Mouse (Mus musculus) skeletal muscle tissue, adult 2 months (tissue): Measurements from ENCODE around the gene Axdnd1.
"Not testable (repeated sequence)": the region's sequence is repeated elsewhere in the genome, so short reads cannot be mapped to it uniquely, and the experiment has no call there.

Experiments used
- DNase-seq: peaks from one replicate; pipeline ENCODE4 v3.0.0-alpha.2; 2012; ENCODE audit warnings: low read depth, low spot score

The Axdnd1 gene

DNA sequence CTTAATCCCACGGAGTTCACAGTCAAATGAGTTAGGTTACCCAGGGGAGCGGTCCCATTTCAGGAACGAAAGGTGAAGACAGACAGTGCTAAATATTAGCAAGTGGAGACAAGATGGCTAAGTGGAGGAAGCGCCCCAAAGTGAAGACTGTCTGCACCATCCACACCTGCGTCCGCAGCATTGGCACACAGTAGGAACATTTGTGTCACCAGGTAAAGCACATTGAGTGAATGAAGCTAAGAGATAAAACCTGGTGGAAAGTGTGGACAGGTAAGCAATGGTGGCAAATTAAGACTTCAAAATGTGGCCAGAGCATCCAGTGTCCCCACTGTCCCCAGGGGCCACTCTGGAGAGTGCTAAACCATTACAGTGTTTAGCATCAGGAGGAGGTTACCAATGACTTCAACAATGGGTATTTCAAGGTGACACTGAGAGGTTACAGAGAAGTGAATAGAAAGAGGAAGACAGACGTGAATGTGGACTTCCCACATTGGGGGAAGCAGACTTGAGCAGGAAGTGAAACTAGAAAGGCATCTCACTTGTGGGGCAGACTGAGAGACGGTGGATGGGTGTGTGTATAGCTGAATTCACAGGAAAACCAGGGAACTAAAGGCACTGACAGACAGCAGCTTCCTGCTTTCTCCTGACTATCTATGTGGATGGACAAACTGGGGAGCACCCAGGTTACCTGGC, 16.2 kb upstream of the Axdnd1 start:
- DNase-seq, result no peak

DNA sequence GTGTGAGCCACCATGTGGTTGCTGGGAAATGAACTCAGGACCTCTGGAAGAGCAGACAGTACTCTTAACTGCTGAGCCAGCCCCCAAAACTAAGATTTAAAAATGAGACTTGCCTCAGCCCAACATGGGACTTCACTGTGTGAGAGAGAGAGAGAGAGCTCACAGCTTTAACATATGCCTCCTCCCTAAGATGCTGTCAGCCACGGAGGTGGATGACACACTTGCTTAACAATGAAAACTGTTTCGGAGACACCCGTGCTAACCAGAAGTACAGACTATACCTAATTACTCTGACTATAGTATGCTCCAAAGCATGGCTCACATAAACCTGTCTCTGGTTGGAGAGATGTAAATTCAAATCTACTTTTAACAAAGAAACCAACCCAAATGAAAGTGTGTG, 12.5 kb upstream of the Axdnd1 start:
- DNase-seq, result no peak

DNA sequence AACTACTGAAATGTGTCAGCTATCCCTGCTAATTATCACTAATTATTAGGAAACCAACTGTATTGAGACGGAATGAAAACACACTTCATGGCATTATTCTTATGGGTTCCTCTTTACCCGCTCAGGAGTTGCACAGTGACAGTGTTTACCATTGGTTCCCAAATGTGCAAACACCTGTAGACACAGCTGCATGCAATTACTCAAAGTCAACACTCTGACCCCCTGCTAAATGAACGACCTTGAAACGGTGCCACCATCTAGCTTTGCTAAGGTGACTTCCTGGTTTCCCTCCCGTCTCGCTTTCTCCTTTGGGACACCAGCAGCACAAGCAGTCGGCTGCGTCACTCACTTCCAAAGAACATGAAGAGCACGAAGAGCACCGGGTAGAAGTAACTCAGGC, 11.5 kb upstream of the Axdnd1 start:
- DNase-seq, result no peak

DNA sequence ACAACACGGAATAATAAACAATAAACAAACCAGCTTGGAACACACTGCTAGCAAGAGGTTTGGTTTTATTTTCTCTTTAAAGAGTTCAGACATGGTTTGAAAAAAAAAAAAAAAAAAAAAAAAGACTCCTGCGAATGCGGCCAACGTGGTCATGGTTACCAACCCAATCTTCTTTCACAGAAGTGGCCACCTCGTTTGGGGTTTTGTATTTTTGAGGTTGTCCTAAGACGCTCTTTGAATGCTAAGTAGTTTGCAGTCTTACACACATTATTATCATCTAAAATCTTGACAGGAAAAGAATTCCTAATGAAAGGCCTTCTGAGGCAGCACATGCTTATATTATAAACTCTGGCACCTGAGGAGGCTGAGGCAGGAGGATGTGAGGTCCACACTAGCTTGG, 7.5 kb upstream of the Axdnd1 start:
- no peak for DNase-seq

DNA sequence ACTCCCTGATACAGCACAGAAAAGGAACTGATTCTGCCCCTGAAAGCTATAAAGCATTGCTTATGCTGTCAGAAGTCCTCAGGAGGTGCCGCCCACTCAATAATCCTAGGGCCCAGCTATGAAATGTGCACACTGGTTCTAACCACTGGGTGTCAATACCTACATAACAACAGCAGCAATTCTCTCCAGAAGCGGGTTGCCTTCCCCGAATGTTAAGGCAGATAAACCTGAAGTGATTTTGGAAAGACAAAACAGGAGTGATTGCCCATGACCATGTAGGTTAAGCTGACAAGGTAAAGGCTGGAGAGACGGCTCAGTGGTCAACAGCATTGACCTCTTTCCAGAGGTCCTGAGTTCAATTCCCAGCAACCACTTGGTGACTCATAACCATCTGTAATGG, 4.8 kb upstream of the Axdnd1 start:
- no peak for DNase-seq

DNA sequence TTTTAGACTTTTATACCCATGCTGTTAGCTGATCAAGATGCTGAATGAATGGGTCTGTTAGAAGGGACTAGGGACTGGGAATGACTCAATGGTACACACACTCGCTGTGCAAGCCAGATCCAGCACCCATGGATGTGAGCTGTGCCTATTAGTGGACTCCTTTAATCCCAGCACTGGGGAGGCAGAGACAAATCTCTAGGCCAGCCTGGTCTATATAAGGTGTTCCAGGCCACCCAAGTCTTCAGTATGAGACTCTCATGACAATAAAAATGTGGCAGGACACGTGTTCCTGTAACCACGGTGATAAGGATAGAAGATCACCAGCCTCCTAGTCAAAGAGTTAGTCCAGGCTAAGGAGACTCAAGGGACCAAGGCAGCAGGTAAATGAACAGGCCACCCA, 3.1 kb upstream of the Axdnd1 start:
- DNase-seq, result no peak

DNA sequence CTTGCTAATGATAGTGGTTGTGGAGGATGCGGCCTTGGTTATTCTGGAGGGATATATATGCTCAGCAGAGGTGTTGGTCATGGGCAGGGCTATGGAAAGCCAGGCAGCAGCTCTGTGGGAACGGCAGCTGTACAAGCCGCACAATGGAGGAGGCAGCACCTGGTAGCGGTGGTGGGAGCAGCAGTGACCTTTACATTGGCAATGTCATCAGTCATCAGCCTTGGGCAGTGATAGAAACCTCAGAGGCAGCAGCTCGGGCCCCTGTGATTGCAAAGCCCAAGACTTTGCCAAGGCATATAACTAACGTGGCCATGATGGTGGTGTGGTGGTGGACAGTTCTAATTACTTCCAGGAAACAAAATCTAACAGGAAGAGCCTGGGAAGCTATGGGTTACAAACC, 2.5 kb upstream of the Axdnd1 start:
- no peak for DNase-seq

DNA sequence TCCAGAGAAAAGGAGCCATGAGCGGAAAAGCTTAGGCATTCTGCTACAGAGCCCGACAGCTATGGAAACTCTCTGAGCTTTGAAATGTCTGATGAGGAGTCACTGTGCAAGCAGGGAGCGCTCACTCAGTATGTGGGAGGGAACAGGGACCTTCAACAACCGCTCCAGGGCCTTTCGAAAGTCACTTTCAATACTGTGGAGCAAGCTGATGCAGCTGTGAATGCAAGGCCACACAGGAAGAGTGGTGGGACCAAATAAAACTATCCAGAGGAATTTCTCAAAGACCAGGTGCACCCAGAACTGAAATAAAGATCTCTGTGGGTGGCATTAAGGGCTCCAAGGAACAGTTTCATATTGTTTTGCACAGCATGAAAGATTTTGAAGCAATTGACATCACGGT, 1.9 kb upstream of the Axdnd1 start:
- DNase-seq, result no peak

DNA sequence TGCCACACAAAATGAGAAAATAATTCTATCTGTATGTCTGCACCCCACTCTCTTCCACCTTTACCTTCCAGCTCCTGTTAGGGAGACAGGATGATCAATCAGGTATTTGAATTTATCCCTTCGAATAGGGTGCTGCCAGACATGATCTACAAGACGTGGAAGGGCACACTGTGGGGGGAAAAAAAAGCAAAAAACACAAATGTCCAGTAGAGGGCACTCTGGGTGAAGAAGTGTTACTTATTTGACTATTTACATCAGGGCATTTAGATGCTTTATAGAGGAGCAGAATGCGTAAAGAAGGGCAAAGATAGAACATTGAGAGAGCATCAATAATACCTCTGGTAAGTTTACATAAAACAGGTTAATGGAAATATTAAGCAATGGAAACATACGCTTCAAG, 2.8 kb downstream of the Axdnd1 start:
- DNase-seq, result no peak

DNA sequence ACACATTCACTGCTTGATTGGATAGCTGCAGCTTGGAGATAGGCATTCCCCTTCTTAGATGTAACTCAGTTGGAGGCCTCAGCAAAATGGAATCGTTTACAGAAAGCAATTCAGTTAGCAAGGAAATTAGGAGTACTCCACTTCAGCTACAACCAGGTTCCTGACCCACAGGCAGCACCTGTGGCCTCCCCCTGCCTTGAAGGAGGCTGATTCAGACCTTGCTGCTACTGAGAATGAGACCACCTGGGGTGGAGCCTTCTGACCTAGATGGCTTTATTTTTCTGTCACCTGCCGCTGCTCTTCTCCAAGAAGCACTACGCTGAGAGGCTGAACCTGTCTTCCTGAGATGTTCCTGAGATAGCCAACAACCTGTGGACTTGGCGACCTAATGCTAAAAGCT, 12.4 kb downstream of the Axdnd1 start:
- DNase-seq, result no peak

DNA sequence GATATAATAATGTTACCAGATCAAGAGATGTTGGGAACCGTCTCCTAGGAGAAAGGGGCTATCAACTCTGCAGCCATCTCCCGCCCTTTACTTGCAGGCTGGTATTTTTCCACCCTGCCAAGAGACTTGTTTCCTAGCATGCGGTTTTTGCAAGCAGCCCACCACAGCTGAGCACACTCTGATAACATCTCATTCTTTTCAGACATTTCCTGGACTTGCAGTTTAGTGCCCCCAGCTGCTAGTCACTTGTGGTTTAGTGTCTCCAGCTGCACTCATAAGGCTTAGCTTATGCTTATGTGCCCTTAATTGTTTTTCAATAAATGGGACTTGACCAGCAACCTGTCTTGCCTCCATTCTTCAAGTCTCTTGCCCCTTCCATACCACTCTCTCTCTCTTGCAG, 13.0 kb downstream of the Axdnd1 start:
- DNase-seq, result no peak

DNA sequence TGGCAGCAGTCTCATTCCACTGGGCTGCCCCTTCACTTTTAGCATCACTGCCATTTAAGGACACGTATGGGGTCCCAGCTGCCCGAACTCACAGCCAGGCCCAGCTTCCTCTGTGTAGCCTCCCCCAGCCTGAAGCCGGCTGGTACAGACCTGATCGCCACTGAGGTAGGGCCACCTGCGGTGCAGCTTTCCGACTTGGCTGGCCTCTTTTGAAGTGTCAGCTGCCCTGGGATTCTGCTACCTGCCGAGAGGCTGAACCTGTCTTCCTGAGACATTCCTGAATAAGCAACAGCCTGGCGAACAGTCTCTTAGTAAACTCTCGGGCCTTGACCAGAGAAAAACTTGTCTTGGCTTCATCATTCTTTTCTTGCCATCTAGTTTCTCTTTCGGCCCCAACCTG, 17.7 kb downstream of the Axdnd1 start:
- no peak for DNase-seq

DNA sequence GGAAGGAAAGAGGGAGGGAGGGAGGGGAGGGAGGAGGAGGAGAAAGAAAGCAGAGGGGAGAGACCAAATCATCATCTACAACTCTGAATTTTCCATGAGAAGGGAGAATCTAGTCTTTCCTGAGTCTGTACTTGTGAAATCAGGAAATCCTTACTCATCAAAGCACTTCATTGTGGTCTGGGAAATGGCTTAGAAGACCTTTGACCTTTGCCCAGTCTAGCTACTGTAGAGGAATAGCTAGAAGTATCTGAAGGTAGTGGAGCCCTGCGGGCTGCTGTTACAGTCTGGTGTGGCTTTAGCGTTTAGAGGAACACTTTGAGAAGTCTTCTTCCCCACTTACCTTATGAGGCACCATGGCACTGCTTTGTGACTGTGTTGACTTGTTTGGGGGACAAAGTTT, 18.5 kb downstream of the Axdnd1 start:
- DNase-seq, result no peak

DNA sequence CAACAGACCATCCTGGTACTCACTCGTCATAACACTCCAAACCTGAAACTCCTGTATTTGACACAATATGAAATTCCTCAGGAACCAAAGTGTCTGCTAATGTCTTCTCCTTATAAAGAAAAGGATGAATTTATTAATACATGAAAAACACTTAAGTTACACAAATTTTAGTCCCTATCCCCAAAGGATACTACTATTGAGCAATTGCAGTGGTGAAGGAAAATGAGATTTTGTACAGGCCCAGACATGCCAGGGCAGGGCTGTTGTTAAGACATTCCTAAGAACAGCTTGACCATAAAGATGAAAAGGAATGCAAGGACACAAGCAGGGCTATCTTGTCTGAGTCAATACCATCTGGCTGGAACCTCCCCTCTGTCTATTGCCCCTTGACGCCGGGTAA, 20.8 kb downstream of the Axdnd1 start:
- DNase-seq, result not testable (repeated sequence)

DNA sequence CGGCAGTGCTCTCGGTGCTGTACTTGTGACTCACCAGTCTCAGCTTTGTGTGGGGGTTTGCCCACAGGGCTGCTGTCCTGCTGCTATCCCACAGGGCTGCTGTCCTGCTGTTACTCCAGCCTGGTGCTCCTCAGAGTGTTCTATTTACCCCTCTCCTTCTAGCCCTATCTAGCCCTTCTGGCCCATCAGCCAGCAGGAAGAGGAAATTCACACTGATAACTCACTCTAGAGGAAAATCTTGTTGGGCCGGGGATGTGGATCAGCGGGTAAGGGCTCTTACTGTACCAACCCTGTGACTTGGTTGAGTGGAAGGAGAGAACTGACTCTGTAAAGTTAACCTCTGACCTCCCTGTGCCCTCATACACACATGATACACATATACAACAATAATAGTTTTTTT, 27.8 kb downstream of the Axdnd1 start:
- no peak for DNase-seq

DNA sequence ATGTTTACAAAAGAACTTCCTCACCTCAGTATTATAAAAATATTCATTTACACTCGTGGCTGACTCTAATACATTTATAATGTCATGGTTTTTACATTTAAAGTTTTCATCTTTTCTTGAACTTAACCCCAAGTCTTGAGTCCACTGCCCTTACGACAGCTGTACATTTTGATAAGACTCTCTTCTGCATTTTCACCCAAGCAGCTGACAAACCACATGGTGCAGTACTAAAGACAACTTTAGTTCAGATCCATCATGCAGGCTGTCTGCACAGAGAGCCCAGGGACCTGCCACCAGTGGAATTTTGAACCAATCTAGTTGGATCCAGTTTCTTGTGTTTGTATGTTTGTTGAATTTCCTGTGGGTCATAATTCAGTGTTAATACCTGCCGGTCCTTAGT, 34.1 kb downstream of the Axdnd1 start:
- DNase-seq, result no peak

DNA sequence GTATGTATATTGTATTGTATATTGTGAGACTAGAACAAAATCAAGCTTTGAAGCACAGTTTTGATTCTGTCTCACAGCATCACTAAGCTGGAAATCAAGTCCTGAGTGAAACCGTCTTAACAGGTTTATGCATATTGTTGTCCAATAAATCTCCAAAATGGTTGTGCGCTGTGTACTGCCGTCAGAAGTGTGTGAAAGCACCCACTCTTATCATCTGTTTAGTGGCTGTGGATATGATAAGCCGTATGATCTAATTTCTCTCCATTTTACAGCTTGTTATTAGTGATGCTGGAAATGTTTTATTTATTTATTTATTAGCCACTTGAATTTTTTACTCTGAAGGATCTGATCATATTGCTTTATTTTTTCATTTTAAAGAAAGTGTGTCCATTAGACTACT, 34.7 kb downstream of the Axdnd1 start:
- no peak for DNase-seq

DNA sequence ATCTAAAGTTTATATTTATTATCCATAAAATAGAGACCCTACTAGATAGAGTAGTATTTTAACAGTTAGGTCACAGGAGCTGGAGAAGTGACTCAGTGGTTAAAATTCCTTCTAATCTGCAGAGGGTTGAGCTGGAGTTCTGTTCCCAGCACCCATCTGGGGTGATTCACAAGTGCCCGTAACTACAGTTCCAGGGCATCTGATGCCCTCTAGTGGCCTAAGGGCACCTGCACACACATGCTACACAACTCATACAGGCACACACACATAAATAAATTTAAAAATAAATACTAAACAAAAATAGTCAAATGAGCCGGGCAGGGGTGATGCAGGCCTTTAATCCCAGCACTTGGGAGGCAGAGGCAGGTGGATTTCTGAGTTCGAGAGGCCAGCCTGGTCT, 39.7 kb downstream of the Axdnd1 start:
- DNase-seq, result no peak

DNA sequence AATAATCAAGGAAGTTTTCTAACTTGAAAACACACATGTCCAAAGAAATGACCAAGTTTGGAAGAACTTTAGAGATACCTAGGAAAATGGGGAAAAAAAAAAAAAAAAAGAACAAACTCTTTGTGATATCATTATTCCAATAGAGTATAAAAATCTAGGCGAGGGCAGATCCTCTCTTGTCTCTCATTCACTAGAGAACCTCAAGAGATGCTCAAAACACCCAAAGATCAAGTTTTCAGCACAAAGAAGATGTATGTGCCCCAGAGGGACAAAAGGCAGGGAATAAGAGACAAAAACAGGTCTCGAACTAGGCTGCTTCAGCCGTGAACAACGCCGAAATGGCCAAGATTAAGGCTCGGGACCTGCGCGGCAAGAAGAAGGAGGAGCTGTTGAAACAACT, 55.2 kb downstream of the Axdnd1 start, which contains the start of gene Gm2000:
TSS of gene Gm2000 (plus strand) at position 301 of the 400 bp plus-strand sequence.
- no peak for DNase-seq

DNA sequence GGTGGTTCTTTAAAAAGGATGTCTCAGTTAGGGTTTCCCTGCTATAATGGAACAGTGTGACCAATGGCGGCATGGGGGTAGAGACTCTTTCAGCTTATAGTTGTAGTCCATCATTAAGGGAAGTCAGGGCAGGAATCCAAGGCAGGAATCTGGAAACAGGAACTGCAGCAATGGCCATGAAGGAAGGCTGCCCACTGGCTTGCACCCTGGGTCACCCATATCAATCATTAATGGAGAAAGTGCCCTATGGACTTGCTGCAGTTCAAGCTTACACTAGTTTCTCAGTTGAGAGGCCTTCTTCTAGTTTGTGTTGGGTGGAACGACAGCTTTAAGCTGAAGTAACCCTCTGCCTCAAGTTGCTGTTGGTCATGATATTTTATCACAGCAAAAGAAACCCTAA, 68.5 kb downstream of the Axdnd1 start:
- DNase-seq, result no peak

DNA sequence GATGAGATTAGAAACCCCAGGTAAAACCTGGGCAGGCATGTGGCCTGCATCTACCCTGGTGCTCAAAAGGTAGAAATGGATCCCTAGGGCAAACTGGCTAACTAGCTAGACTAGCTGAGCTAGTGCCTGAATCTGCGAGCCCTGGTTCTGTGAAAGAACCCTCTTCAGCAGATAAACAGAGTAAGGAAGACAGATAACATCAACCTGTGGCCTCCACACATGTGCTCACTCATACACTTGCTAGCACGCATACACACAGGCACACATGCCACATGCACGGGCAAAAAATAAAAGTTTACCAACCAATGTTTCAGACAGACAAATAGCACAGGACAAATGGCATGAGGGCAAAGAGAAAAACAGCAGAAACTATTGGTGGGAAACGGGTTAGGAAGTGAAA, 70.5 kb downstream of the Axdnd1 start:
- DNase-seq, result no peak

DNA sequence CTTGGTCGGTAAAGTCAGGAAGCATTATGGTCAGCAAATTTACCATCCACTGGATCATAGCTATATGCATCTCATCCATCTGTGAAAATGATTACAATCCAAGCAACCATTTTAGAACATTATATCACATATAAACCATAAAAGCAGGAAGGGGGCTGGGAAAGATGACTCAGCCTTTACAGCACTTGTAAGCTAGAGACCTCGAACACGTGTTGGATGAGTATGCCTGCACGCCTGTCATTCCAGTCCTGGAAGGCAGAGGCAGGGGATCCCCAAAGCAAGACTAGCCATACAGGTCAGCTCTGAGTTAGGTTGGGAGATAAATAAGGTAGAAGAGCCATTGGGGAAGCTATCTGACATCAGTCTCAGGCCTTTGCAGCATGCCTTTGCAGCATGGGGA, 71.9 kb downstream of the Axdnd1 start:
- DNase-seq, result no peak

DNA sequence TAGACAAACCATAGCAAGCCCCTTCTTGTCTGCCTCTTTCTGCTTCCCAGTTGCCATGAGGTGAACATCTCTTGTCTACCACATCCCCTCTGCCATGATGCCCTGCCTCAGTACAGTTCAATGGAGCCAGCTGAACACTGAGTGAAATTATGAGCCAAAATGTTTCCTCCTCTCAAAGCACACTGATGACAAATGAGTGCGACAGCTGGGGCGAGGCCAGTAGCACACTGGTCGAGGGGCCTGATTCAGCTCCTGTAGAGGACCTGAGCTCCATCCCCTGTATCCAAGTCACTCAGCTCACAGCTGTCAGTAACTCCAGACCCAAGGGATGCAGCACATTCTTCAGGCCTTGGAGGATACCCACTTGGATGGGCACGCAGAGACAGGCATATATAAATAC, 75.3 kb downstream of the Axdnd1 start:
- no peak for DNase-seq

DNA sequence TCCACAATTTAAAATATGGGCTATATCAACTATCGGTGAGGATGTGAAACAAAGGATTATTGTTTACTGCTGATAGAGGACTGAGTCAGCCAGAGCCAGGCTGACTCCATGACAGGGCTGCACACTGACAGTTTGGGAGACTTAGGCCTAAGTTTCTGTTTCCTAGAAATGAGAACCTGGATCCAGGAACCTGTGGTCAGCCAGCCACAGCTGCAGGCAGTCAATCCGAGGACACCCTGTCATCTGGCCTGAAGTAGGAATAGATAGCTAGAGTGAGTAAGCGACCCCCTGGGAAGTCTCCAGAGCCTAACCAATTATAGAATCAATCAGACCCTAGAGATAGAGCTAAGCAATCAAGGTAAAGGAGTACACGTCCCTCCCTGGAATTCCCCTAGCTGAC, 76.5 kb downstream of the Axdnd1 start:
- DNase-seq, result no peak
